Mouse (Mus musculus) thymus, adult 2 months (tissue): ENCODE results near the gene Krt2.

Source experiments
- CTCF ChIP-seq: fragments of 200-500 bp; IDR thresholded peaks from 2 replicates; pipeline ENCODE4 v1.5.1; 2012; ENCODE audit warnings: mild to moderate bottlenecking, control low read depth, low read length, moderate library complexity, borderline replicate concordance; ENCODE audit not compliant: control insufficient read depth, poor library complexity, insufficient read depth; ENCODE audit errors: extremely low read depth
- POLR2A ChIP-seq: fragments of 200-500 bp; IDR thresholded peaks from 2 replicates; pipeline ENCODE4 v1.6.1; 2012; ENCODE audit warnings: mild to moderate bottlenecking, low read length, control low read depth, moderate library complexity; ENCODE audit not compliant: control insufficient read depth, poor library complexity, insufficient read depth; ENCODE audit errors: extremely low read depth

- TF ChIP-seq CTCF, result no peak
- TF ChIP-seq POLR2A, result no peak
These were observed 45.8 kb downstream of the Krt2 start for GRCm38 (mm10) chr15:101772080-101772710.
